Mouse (Mus musculus): Measurements from ENCODE around the gene Nr2c2ap. TPM values are rescaled to one million over a fixed set of nuclear protein-coding genes. Genes with fewer than 3 reads are reported as not detected.

Gene Nr2c2ap
- polyA plus RNA-seq, 1 experiment = 23.8 TPM

- DNase-seq (ENCODE audit: extremely low spot score in 1 of 2, low spot score in 1 of 2) = peak; percentile 83 to 85
Measured at GRCm38 (mm10) chr8:70118726-70119700, 12.1 kb upstream of the Nr2c2ap start.

GRCm38 (mm10) chr8:70120667-70121066 lies 10.5 kb upstream of the Nr2c2ap start, which contains the start of gene Ncan:
Gene Ncan (minus strand): TSS chr8:70120873.
- DNase-seq (ENCODE audit: extremely low spot score in 1 of 2, low spot score in 1 of 2) = peak; percentile 83 to 95

GRCm38 (mm10) chr8:70122863-70123262 lies 8.3 kb upstream of the Nr2c2ap start:
- no peak for DNase-seq (ENCODE audit: extremely low spot score in 1 of 2, low spot score in 1 of 2)

DNA sequence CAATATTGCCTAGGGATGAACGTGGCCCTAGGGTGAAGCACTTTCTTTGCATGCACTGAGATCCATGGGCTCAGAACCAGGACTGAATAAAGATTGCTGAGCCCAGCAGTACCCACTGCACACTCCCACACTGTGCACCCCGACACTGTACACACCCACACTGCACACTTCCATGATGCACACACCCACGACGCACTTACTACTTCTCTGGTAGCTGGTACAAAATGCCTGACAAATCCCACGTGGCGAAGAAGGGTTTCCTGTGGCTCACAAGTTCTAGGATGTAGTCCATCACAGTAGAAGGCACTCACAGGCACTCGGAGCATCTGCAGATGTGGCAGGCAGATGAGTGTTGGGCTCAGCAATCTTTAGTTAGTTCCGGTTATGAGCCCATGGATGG lies 6.1 kb upstream of the Nr2c2ap start:
- DNase-seq (ENCODE audit: extremely low spot score in 1 of 2, low spot score in 1 of 2) = peak in 1 of 2 experiments; percentile 53

DNA sequence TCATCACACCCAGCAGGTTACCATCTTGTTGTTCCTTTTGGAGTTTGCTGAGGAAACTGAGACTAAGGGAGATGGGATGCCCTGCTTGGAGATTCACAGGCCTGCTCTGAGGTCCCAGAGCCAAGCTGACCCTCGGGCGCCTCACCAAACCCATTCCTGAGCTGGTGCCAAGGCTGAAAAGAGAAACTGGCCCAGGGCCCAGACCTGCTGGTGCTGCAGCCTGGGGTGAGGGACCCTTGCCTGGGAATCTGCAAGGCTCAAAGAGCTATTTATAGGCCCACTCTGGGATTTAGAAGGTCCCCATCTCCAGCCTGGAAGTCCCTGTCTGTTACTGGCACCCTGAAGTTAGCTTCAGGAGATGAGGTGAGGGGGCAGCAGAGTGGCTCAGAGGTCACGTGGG lies 2.7 kb upstream of the Nr2c2ap start:
- peak in 1 of 2 experiments; percentile 75 for DNase-seq (ENCODE audit: extremely low spot score in 1 of 2, low spot score in 1 of 2)

DNA sequence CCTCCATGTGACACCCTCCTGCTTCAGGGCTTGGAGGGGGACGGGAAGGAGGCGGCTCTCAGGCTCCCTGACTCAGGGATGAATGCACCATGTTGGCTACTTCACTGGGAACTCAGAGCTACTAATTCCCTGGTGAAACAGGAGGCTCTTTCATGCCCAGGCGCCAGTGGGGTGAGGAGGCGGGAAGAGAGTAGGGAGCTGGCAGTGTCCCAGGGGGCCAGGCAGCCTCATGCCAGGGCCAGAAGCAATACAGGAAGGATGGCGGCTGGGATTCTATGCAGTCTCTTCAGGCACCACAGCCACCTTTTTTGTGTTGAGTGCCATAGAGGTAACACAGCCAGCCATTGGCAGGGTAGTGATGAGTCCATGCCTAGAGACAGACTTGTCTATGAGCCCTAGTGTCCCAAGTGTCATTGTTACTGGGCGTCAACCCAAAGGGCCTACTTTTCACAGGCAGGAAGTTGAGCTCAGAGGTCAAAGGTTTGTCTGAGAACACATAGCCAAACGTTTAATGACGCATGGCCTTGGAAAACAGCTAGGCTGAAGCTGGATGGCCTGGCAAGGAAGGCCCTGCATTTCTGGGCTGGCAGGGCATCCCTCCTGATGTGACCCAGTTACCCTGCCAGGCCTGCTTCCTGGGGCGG lies 1.7 kb upstream of the Nr2c2ap start:
- DNase-seq (ENCODE audit: extremely low spot score in 1 of 2, low spot score in 1 of 2) = peak; percentile 72 to 78

- DNase-seq (ENCODE audit: extremely low spot score in 1 of 2, low spot score in 1 of 2) = no peak
Measured at GRCm38 (mm10) chr8:70130066-70130465, 1.1 kb upstream of the Nr2c2ap start.

- no peak for DNase-seq (ENCODE audit: extremely low spot score in 1 of 2, low spot score in 1 of 2)
Measured at GRCm38 (mm10) chr8:70134086-70134485, 3.0 kb downstream of the Nr2c2ap start.

GRCm38 (mm10) chr8:70134931-70135330 lies 3.8 kb downstream of the Nr2c2ap start:
- no peak for DNase-seq (ENCODE audit: extremely low spot score in 1 of 2, low spot score in 1 of 2)

- DNase-seq (ENCODE audit: extremely low spot score in 1 of 2, low spot score in 1 of 2) = no peak
Measured at GRCm38 (mm10) chr8:70136591-70136990, 5.5 kb downstream of the Nr2c2ap start.

DNA sequence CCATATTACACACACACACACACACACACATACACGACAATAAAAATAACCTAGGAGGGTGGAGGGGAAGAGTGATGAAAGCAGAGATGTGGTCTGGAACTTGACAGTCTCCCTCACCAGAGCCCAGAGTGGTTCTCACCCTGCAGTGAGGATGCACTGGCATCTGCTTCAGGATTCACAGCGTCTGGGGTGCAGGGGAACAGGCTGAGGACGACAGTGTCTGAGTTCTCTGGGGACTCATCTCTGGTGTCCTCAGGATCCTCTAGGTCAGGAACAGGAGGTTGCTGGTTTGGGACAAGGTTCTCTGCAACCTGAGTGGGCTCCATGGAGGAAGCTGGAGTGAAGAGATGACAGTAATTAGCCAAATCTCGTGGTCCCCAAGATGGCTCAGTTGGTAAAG lies 6.8 kb downstream of the Nr2c2ap start:
- DNase-seq (ENCODE audit: extremely low spot score in 1 of 2, low spot score in 1 of 2) = no peak

DNA sequence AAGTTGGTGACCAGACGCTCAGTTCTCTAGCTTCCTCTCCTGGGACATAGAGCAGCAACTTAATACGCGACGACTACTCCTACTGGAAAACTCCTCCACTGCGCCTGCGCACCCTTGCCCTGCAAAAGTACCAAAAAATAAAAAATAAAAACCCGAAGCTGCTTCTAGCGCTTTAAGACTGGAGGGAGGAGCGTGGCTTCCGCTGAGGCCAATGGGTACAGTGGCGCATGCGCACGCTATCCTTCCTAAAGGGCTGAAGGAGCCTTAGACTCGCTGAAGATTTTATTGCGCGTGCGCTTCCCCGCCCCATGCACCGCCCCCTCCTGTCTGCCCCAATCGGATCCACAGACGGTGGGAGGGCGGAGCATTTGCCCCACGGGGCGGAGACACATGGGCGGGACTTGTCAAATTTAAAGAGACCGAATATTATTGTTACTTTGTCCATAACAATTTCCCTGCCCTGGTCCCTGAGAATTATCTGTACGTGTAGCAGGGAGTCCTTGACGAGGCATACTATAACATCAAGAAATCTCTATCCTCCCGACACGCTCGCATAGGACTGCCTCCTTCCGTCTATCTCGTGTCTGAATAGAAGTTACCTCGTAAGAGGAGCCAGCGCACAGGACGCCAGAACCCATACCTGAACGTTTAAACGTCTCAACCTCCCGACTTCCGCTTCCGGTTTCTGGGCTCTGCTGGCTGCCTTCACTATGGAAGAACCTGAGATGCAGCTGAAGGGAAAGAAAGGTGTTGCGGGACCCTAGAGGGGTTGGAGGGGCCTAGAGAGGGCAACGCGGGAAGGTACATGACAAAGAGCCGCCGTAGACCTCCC lies 8.1 kb downstream of the Nr2c2ap start, which contains the start of the genes Rfxank, Borcs8 and Mef2b:
TSS of gene Rfxank (minus strand) at position 129 of the 832 bp plus-strand sequence.
TSS of gene Borcs8 (plus strand) at position 474 of the 832 bp plus-strand sequence.
TSS of gene Mef2b (plus strand) at position 686 of the 832 bp plus-strand sequence.
- peak; percentile 98 to 99 for DNase-seq (ENCODE audit: extremely low spot score in 1 of 2, low spot score in 1 of 2)

GRCm38 (mm10) chr8:70139981-70140380 lies 8.8 kb downstream of the Nr2c2ap start:
- DNase-seq (ENCODE audit: extremely low spot score in 1 of 2, low spot score in 1 of 2) = no peak

- DNase-seq (ENCODE audit: extremely low spot score in 1 of 2, low spot score in 1 of 2) = no peak
Measured at GRCm38 (mm10) chr8:70147678-70148607, 16.8 kb downstream of the Nr2c2ap start.

DNA sequence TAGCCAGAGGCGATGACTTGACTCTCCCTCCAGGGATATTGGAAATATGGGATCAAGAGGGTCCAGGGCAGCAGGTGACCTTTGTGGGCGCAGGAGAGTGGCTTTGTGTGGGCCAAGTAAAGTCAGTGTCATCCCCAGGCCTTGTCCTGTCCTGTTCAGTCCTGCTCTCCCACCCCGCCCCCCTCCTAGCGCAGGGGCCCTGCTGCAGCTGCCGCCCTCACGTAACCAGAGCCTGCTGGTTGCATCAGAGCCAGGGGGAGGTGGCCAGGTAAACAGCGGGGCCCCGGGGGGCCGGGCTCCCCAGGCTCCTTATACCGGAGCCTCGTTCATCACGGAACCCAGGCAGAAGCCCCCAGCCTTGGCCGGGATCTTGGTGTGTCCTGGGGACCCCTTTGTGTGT lies 19.0 kb downstream of the Nr2c2ap start:
- DNase-seq (ENCODE audit: extremely low spot score in 1 of 2, low spot score in 1 of 2) = no peak

DNA sequence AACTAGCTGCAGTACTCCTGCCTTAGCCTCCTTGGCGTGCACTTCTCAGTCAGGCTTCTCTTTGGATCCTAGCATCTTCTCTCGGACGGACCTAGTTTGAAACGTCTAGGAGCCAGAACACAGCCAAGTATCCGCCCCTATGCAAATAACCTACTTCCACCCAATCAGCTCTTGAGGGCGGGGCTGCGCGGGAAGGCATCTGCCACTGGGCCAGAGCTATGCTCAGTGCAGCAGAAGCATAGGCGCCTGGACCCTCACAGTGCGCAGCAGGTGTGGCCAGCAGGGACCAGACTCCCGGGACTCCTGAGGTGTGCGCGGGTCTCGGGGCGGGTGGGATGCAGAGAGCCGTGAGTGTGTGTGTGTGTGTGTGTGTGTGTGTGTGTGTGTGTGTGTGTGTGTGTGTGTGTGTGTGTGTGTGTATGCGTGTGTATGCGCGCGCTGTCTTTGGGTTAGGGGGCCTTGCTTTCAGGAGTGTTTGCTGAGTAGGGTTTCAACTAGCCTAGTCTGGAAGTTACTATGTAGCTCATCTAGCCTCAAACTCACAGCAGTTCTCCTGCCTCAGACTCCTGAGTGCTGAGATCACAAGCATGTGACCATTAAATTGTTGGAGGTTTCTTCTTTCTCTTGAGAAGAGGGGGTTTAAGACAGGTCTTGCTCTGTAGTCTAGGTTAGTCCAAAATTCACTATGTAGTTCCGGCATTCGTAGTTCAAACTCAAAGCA lies 21.6 kb downstream of the Nr2c2ap start:
- DNase-seq (ENCODE audit: extremely low spot score in 1 of 2, low spot score in 1 of 2) = peak in 1 of 2 experiments; percentile 54

DNA sequence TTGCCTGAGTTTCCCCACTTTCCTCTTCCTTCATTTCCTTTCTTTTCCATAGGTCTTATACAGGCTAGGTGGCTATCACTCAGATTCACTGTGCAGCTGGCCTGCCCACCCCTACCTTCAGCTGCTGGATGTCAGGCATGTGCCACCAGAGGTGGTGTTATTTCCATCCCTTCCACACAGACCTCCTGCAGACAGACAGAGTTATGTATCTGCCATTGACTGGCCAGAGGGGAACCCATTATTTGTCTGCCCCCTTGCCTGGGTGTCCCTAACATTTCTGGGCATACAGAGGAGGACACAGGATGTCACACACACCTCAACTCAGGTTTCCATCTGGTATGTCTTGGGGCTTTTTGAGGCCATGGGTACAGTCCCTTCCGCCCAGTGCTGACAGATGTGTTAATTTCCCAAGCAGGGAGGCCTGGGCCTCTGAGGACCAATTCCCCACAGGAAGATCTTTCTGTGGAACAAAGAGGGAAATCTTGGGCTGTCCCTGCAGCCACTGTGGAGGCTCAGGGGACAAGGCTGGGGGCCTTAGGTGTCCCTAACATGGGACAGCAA lies 26.2 kb downstream of the Nr2c2ap start:
- no peak for DNase-seq (ENCODE audit: extremely low spot score in 1 of 2, low spot score in 1 of 2)

All from frontal cortex, adult 2 months (tissue).